Mouse (Mus musculus): Measurements from ENCODE around the gene Dedd. TPM values are rescaled to one million over a fixed set of nuclear protein-coding genes. Genes with fewer than 3 reads are reported as not detected.
A peak's percentile ranks its signal among the peaks of the same experiment; 100 is the strongest.

The Dedd gene
- 10 to 100 TPM; 32.4 to 32.7 TPM for total RNA-seq (2021)
- long read RNA-seq, experiment 1, transcript Dedd-201 (5 exons, 1,618 nt): minor isoform, 5 of 31 reads
- long read RNA-seq, experiment 1, transcript Dedd-204 (6 exons, 2,563 nt): major isoform, 15 of 31 reads
- long read RNA-seq, experiment 1, partial matches to known transcripts: 0 of 31 reads
- long read RNA-seq, experiment 1, other reads (novel, unspliced or antisense): 8 of 31 reads
- long read RNA-seq, experiment 2, transcript Dedd-204 (6 exons, 2,563 nt): major isoform, 16 of 26 reads
- long read RNA-seq, experiment 2, partial matches to known transcripts: 1 of 26 reads
- long read RNA-seq, experiment 2, other reads (novel, unspliced or antisense): 4 of 26 reads

- DNase-seq (ENCODE audit: low spot score in 2 of 2): peak; percentile 95 to 97
Measured at GRCm38 (mm10) chr1:171328839-171329432, at the start of gene Dedd. TSS of gene Dedd (plus strand) at chr1:171329145.

DNA sequence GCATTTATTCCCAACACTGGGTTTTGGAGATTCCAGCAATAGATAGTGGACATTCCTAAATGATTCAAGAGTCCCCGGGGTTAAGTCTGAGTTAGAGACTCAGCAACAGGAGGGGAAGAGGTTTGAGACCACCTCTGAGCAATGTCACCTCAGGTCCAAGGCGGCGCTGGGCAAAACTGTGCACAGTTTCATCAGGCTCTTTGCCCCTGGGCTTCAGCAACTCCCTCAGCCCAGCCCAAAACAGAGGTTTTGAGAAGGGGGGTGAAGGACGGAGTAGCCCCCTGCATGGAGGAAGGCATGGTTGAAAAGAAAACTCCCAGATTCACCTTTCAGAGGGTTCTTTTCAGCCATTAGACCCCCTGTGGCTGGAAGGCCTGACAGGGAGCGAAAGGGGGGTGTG, 49.2 kb upstream of the Dedd start:
- no peak for DNase-seq (ENCODE audit: low spot score in 2 of 2)

DNA sequence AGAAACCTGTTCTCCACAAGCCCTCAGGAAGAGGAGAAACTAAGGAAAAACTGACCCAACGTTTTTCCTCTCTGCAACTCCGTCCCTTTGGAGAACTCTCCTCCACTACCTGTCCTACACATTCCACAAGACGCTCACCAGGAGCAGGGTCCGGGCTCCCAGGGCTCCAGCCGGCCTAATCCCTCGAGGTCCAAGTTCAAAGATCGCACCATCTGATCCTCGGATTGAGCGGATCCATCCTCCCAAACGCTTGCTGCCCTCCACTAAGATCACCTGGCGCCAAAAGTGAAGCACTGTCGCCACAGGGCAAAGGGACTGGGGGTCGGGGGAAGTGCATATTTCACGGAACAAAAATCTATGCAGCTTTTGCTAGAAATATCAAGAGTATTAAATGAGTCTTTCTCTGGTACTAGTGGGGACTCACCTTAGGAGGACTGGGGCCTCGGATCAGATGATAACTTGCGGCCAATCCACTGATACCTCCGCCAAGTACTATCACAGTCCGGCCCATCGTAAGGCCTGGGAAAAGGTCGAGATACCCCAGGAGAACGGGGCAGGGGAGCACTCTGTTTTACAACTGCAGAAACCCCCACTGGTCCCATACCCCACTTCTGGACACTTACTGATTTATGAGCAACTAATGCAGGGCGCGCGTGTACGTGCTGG, 48.6 kb upstream of the Dedd start:
- DNase-seq (ENCODE audit: low spot score in 2 of 2): no peak

DNA sequence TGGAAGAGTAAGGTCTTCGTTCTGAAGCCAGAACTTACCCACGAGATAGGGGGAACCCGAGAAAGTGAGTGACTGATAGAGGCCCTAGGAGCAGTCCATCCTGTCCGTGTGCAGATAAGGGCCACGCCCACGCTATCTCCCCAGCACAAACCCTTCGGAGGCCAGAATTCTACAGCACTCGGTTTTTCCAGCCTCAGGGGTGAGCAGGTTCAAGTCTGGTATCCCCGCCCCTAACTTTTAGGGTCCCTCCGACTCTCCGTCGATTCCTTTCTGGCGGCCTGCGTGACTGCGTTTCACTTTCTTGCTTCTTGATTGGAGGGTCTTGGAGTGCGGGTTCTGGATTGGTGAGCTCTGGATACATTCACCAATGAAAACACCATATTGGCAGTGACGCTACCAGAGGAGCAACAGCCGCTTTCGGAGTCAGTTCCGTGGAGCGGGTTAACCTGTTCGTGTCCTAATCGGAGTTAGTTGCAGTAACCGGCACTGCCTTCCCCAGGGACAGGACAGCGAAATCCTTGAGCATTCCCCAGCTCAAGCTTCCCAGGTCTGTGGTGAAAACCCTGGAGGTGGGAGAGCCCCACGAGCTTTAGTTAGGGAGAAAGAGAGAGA, 47.9 kb upstream of the Dedd start, which contains the start of gene Ppox:
TSS of gene Ppox (minus strand) at position 271 of the 612 bp plus-strand sequence.
- peak; percentile 91 to 98 for DNase-seq (ENCODE audit: low spot score in 2 of 2)

DNA sequence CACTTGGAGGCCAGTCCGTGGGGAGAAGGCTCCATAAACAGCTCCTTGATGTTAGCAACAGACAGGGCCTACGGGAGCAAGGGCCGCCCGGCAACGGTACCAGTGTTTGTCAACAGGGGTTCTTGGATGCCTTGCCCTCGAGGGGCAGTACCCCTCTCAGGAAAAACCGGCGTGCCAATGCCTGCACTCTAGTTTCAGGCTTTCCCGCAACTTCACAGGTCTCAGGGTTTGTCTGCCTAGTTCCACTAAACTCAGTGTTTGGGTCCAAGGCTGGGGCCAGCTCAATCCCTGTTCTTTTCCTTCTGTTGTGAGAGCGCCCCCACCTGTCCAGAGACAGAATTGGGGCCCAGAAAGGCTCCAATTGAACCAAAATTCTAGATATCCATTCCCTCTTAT, 47.4 kb upstream of the Dedd start:
- peak; percentile 83 to 85 for DNase-seq (ENCODE audit: low spot score in 2 of 2)

DNA sequence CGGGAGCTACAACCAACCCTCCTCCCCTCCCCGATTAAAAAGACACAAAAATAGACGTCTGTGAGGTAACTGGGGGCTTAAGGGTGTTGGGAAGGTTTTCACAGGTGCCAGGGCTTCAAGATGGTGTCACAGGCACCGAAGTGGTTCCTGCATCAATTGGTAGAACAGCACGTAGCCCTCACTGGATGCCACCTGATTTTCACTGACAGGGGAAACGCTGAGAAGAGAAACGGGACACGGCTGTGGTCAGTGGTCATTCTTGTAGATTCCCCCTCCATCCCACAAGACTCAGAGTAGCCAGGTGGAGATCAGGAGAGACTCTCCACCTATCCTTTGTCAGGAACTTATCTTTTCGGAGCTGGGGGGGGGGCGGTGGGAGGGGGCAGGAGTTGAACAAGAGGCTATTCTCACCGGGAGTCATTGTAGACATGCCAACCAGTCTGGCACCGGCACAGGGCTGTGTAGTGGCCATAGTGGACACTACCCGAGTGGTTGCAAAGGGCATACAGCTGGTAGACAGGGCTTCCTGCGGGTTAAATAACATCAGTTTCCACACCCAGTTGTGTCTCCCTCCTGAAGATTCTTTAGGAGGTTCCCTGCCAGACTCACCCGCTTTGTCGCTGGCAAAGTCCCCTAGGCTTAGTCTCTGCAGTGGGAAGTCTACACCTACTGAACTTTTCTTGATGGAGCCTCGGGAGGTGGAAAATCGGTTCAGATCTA, 46.7 kb upstream of the Dedd start:
- no peak for DNase-seq (ENCODE audit: low spot score in 2 of 2)

GRCm38 (mm10) chr1:171283188-171284160, 45.5 kb upstream of the Dedd start:
- no peak for DNase-seq (ENCODE audit: low spot score in 2 of 2)

DNA sequence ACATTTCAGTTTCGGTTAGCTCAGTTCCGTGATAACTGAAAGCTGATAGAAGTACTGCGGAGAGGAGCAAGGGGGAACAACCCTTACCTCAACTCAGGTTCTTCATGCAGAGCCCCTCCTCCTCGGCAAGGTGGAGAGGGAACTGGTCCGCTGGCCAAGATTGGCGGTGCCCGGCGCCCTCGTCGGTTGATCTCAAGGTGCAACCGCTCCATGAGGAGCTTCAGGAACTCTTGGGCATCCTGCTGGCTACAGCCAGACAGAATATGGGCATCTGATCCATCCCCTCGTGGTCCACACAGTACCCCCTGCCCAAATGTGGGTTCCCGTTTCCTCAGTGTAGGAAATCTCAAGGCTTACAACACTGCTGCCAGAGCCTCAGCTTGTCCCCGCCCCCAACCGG, 44.5 kb upstream of the Dedd start:
- DNase-seq (ENCODE audit: low spot score in 2 of 2): peak in 1 of 2 experiments; percentile 1

- no peak for DNase-seq (ENCODE audit: low spot score in 2 of 2)
Measured at GRCm38 (mm10) chr1:171285096-171285892, 43.7 kb upstream of the Dedd start.

- DNase-seq (ENCODE audit: low spot score in 2 of 2): no peak
Measured at GRCm38 (mm10) chr1:171286517-171286916, 42.4 kb upstream of the Dedd start.

GRCm38 (mm10) chr1:171287136-171288081, 41.5 kb upstream of the Dedd start, which contains the start of gene Usp21:
TSS of gene Usp21 (minus strand) at chr1:171287991.
- peak; percentile 92 to 96 for DNase-seq (ENCODE audit: low spot score in 2 of 2)

DNA sequence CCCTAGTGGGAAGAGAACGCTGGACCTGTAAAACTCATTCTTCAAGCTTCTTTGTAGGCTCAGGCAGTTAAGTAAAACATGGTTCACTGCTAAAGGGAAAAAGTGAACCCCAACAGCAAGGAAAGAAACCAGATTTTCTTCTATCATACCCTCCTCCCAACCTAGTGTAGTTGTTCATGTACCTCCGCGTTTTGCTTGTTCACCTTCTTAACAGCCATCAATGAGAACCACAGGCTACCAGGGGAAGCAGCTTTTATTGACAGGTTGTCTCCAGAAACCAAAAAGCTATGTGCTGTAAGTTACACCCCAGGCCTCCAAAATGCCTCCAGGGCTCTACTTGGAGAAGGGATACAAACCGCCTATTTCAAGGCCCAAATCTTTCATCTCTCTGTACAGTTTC, 40.6 kb upstream of the Dedd start:
- no peak for DNase-seq (ENCODE audit: low spot score in 2 of 2)

DNA sequence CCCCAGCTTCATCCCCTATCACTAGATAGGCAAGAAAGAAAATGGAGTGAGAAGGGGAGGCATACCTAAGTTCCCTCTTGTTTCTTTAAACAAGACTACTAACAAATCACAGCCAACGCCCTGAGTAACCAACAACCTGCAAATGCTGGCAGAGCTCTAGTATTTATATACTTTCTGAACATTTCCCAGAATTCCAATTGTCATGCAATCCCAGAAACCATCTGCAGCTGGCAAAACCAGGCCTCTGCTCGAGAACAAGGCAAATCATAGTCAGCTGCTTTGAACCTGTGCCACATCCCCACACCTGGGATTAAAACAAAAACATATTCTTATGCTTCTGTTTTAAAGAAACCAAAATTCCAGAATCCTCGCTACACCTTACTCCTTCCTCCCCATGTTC, 35.6 kb upstream of the Dedd start:
- no peak for DNase-seq (ENCODE audit: low spot score in 2 of 2)

- no peak for DNase-seq (ENCODE audit: low spot score in 2 of 2)
Measured at GRCm38 (mm10) chr1:171293906-171294297, 35.0 kb upstream of the Dedd start.

DNA sequence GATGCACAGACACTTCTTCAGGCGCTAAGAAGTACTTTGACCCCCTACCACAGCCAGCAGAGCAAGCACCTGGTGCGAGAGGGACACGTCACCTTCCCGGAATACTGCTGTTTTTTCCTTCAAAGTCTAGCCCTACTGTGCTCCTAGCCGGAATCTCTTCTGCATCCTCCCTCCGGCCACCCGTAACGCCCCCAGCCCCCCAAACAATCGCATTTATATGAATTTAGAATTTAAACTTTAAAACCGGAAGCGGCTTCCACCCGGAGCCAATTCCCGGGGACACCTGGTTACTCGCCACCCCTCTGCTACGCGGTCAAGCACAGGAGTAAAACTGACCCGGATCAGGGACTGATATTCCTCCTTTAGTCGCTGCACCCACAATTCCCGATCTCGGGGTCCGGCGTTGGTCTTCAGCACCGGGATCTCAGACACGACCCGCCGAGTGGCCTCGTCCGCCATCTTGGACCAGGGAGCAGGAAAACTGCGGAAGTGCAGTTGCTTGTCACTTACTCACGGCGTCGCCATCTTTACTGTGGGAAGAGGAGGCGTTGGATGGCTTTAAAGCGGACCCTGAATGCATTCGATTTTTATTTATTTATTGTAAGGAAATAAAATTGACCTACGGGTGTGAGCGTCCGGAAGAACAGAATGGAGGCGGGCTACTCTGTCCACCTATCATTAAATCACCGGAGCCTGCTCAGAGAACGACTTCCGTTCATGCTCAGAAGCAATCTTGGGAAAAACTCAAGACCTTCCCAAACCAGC, 34.5 kb upstream of the Dedd start, which contains the start of gene Ufc1:
TSS of gene Ufc1 (minus strand) at position 727 of the 765 bp plus-strand sequence.
- DNase-seq (ENCODE audit: low spot score in 2 of 2): peak; percentile 88 to 91

- DNase-seq (ENCODE audit: low spot score in 2 of 2): no peak
Measured at GRCm38 (mm10) chr1:171295063-171295402, 33.9 kb upstream of the Dedd start.

- DNase-seq (ENCODE audit: low spot score in 2 of 2): no peak
Measured at GRCm38 (mm10) chr1:171298226-171298625, 30.7 kb upstream of the Dedd start.

Measured in layer of hippocampus, postnatal 14 days (tissue).